Mouse (Mus musculus) testis, adult 2 months (tissue): ENCODE data around the gene Epha5.

ENCODE experiments used
- CTCF ChIP-seq: fragments of 200-500 bp; IDR thresholded peaks from 2 replicates; pipeline ENCODE4 v1.5.1; 2012; ENCODE audit warnings: low read depth, mild to moderate bottlenecking, inconsistent platforms, low read length, moderate library complexity; ENCODE audit not compliant: control insufficient read depth, insufficient read depth, insufficient replicate concordance
- POLR2A ChIP-seq: fragments of 200-500 bp; IDR thresholded peaks from 2 replicates; pipeline ENCODE4 v1.6.1; 2012; ENCODE audit warnings: low read depth, mild to moderate bottlenecking, inconsistent platforms, low read length, moderate library complexity; ENCODE audit not compliant: control insufficient read depth

GRCm38 (mm10) chr5:84276996-84277395 lies 140.2 kb downstream of the Epha5 start:
- TF ChIP-seq CTCF (no peak), POLR2A (no peak)
